Mouse (Mus musculus): ENCODE measurements around the gene Itfg2. TPM values are rescaled to one million over a fixed set of nuclear protein-coding genes. Genes with fewer than 3 reads are reported as not detected.

The Itfg2 gene
- total and polyA plus RNA-seq, 2 experiments from 2014 or later, result 33.7 to 34.1 TPM

- Histone ChIP-seq H3K9ac (replicated peaks; ENCODE audit: low read length) (no peak overlapping the region), H3K36me3 (ENCODE audit: insufficient read depth, low read length) (peaks cover 30% of the 10 kb centered on the region), H3K27ac (no peak overlapping the region), H3K9me3 (ENCODE audit: low read length) (no peaks in the 10 kb centered on the region), H3K4me3 (ENCODE audit: low read length) (no peak overlapping the region), H3K4me1 (ENCODE audit: insufficient read depth, low read length) (no peaks in the 10 kb centered on the region), H3K27me3 (ENCODE audit: insufficient read depth, low read length) (no peaks in the 10 kb centered on the region), H3K4me2 (ENCODE audit: low read depth, low read length) (no peak overlapping the region)
- DNase-seq (ENCODE audit: low spot score), result no peak
- no peak for TF ChIP-seq CTCF (IDR thresholded peaks at IDR 0.05; ENCODE audit: low read depth)
- WGBS, result 95% methylated on average over 13 of the region's 13 CpGs
- ATAC-seq, result no peak; the same call in 1 of the 2 replicates
These were observed 14.4 kb downstream of the Itfg2 start for GRCm38 (mm10) chr6:128410305-128410704.

GRCm38 (mm10) chr6:128408544-128409125, 16.1 kb downstream of the Itfg2 start:
- no peak overlapping the region for H3K4me3 ChIP-seq (ENCODE audit: low read length)
- no peak overlapping the region for H3K4me2 ChIP-seq (ENCODE audit: low read depth, low read length)
- ATAC-seq (no peak), DNase-seq (ENCODE audit: low spot score) (no peak)
- no peak overlapping the region for H3K9ac ChIP-seq (replicated peaks; ENCODE audit: low read length)
- H3K9me3 ChIP-seq (ENCODE audit: low read length), result no peaks in the 10 kb centered on the region
- no peak overlapping the region for H3K27ac ChIP-seq
- TF ChIP-seq CTCF (IDR thresholded peaks at IDR 0.05; ENCODE audit: low read depth), result no peak
- H3K27me3 ChIP-seq (ENCODE audit: insufficient read depth, low read length), result no peaks in the 10 kb centered on the region
- no peaks in the 10 kb centered on the region for H3K4me1 ChIP-seq (ENCODE audit: insufficient read depth, low read length)
- H3K36me3 ChIP-seq (ENCODE audit: insufficient read depth, low read length), result peaks cover 30% of the 10 kb centered on the region
- 85% methylated on average over 7 of the region's 7 CpGs for WGBS

- ATAC-seq, result no peak
- WGBS, result 44% methylated on average over 5 of the region's 5 CpGs
- no peak for TF ChIP-seq CTCF (IDR thresholded peaks at IDR 0.05; ENCODE audit: low read depth)
- Histone ChIP-seq H3K4me2 (ENCODE audit: low read depth, low read length) (no peak overlapping the region), H3K36me3 (ENCODE audit: insufficient read depth, low read length) (peaks cover 19% of the 10 kb centered on the region; the same call in 1 of the 2 replicates), H3K4me3 (ENCODE audit: low read length) (no peak overlapping the region), H3K4me1 (ENCODE audit: insufficient read depth, low read length) (peaks cover 4% of the 10 kb centered on the region), H3K27me3 (ENCODE audit: insufficient read depth, low read length) (no peaks in the 10 kb centered on the region), H3K9ac (replicated peaks; ENCODE audit: low read length) (no peak overlapping the region), H3K27ac (no peak overlapping the region), H3K9me3 (ENCODE audit: low read length) (no peaks in the 10 kb centered on the region)
- no peak for DNase-seq (ENCODE audit: low spot score)
These were observed 20.0 kb downstream of the Itfg2 start for GRCm38 (mm10) chr6:128404708-128405107.

- H3K9me3 ChIP-seq (ENCODE audit: low read length), result no peaks in the 10 kb centered on the region
- peak overlapping the region; percentile 41 for H3K9ac ChIP-seq (replicated peaks; ENCODE audit: low read length)
- H3K27me3 ChIP-seq (ENCODE audit: insufficient read depth, low read length), result no peaks in the 10 kb centered on the region
- H3K4me3 ChIP-seq (ENCODE audit: low read length), result peak overlapping the region; percentile 31
- no peaks in the 10 kb centered on the region for H3K36me3 ChIP-seq (ENCODE audit: insufficient read depth, low read length)
- TF ChIP-seq CTCF (IDR thresholded peaks at IDR 0.05; ENCODE audit: low read depth), result peak; percentile 22; the same call in 1 of the 2 replicates
- peak; percentile 76 for DNase-seq (ENCODE audit: low spot score)
- H3K4me2 ChIP-seq (ENCODE audit: low read depth, low read length), result peak overlapping the region; percentile 57
- peaks cover 4% of the 10 kb centered on the region for H3K4me1 ChIP-seq (ENCODE audit: insufficient read depth, low read length)
- ATAC-seq, result peak; percentile 94
- WGBS, result 30% methylated on average over 21 of the region's 21 CpGs
- H3K27ac ChIP-seq, result peak overlapping the region; percentile 73
These were observed 25.1 kb downstream of the Itfg2 start for GRCm38 (mm10) chr6:128399421-128400185.

- peak within 1 kb of the TSS; percentile 41 for H3K9ac ChIP-seq (replicated peaks; ENCODE audit: low read length)
- H3K27ac ChIP-seq, result peak within 1 kb of the TSS; percentile 73
- H3K4me1 ChIP-seq (ENCODE audit: insufficient read depth, low read length), result peaks cover 4% of the 10 kb centered on the region
- peak within 1 kb of the TSS; percentile 31 for H3K4me3 ChIP-seq (ENCODE audit: low read length)
- no peaks in the 10 kb centered on the region for H3K36me3 ChIP-seq (ENCODE audit: insufficient read depth, low read length)
- H3K4me2 ChIP-seq (ENCODE audit: low read depth, low read length), result peak within 1 kb of the TSS; percentile 57
- no peaks in the 10 kb centered on the region for H3K9me3 ChIP-seq (ENCODE audit: low read length)
- DNase-seq (ENCODE audit: low spot score) (no peak), ATAC-seq (no peak)
- WGBS, result 63% methylated on average over 3 of the region's 3 CpGs
- no peak for TF ChIP-seq CTCF (IDR thresholded peaks at IDR 0.05; ENCODE audit: low read depth)
- H3K27me3 ChIP-seq (ENCODE audit: insufficient read depth, low read length), result no peaks in the 10 kb centered on the region
These were observed 25.7 kb downstream of the Itfg2 start, which contains the start of gene Nrip2 for GRCm38 (mm10) chr6:128398996-128399395. Gene Nrip2, plus strand, starts transcription at chr6:128399296.

- WGBS, result 84% methylated on average over 7 of the region's 7 CpGs
These were observed 27.0 kb downstream of the Itfg2 start for GRCm38 (mm10) chr6:128397574-128398261.

More at GRCm38 (mm10) chr6:128397574-128398261, 27.0 kb downstream of the Itfg2 start:
- DNase-seq (ENCODE audit: low spot score) (no peak), ATAC-seq (no peak)
- Histone ChIP-seq H3K4me3 (ENCODE audit: low read length) (no peak overlapping the region), H3K4me2 (ENCODE audit: low read depth, low read length) (no peak overlapping the region), H3K27me3 (ENCODE audit: insufficient read depth, low read length) (no peaks in the 10 kb centered on the region), H3K4me1 (ENCODE audit: insufficient read depth, low read length) (peaks cover 4% of the 10 kb centered on the region), H3K36me3 (ENCODE audit: insufficient read depth, low read length) (no peaks in the 10 kb centered on the region), H3K9ac (replicated peaks; ENCODE audit: low read length) (no peak overlapping the region), H3K27ac (no peak overlapping the region), H3K9me3 (ENCODE audit: low read length) (no peaks in the 10 kb centered on the region)
- no peak for TF ChIP-seq CTCF (IDR thresholded peaks at IDR 0.05; ENCODE audit: low read depth)
